Mouse (Mus musculus) forebrain, postnatal 0 days (tissue): Measurements from ENCODE around the gene Hes1. TPM values are rescaled to one million over a fixed set of nuclear protein-coding genes. Genes with fewer than 3 reads are reported as not detected.
"Not testable (repeated sequence)": the region's sequence is repeated elsewhere in the genome, so short reads cannot be mapped to it uniquely, and the experiment has no call there.

ENCODE experiments used
- ATAC-seq: fragments of 200-750 bp; cut with Nextera tagmentation; 2 replicates; pipeline ENCODE4 v1.8.0; 2017; ENCODE audit warnings: mild to moderate bottlenecking, moderate library complexity
- DNase-seq: peaks from one replicate; pipeline ENCODE4 v3.0.0-alpha.2; 2015
- H3K27ac ChIP-seq: fragments of 300-500 bp; sonication (generic); 2 replicates; pipeline ENCODE4 v1.5.1; 2014; ENCODE audit warnings: low read depth, mild to moderate bottlenecking, antibody characterized with exemption, low read length, moderate library complexity, mixed read lengths
- H3K27me3 ChIP-seq: fragments of 300-500 bp; sonication (generic); 2 replicates; pipeline ENCODE4 v1.6.1; 2014; ENCODE audit warnings: mild to moderate bottlenecking, low read length, mixed read lengths; ENCODE audit not compliant: insufficient read depth
- H3K36me3 ChIP-seq: fragments of 300-500 bp; sonication (generic); 2 replicates; pipeline ENCODE4 v1.6.1; 2014; ENCODE audit warnings: mild to moderate bottlenecking, moderate library complexity; ENCODE audit not compliant: insufficient read depth
- H3K4me1 ChIP-seq: fragments of 300-500 bp; sonication (generic); 2 replicates; pipeline ENCODE4 v1.6.1; 2014; ENCODE audit warnings: antibody characterized with exemption; ENCODE audit not compliant: insufficient read depth
- H3K4me2 ChIP-seq: fragments of 300-500 bp; sonication (generic); 2 replicates; pipeline ENCODE4 v1.6.1; 2014; ENCODE audit warnings: low read depth, mild to moderate bottlenecking, moderate library complexity
- H3K4me3 ChIP-seq: fragments of 300-500 bp; sonication (generic); 2 replicates; pipeline ENCODE4 v1.5.1; 2014; ENCODE audit warnings: low read depth, low read length, mixed read lengths
- H3K9ac ChIP-seq: fragments of 300-500 bp; sonication (generic); 2 replicates; pipeline ENCODE4 v1.6.1; 2014; ENCODE audit warnings: mild to moderate bottlenecking
- H3K9me3 ChIP-seq: fragments of 300-500 bp; sonication (generic); 2 replicates; pipeline ENCODE4 v1.6.1; 2016; ENCODE audit warnings: low read length
- CTCF ChIP-seq: sonication (generic); IDR thresholded peaks from 2 replicates; pipeline ENCODE4 v1.5.1; 2016; ENCODE audit warnings: antibody characterized with exemption, control low read depth, low read depth
- WGBS: fragments of 180-500 bp; shearing (Covaris S2); extraction: QIAGEN DNeasy Blood & Tissue Kit; methylation state at CpG from one replicate; pipeline ENCODE4 v1.1.7; 2014; 5-methylcytosine and 5-hydroxymethylcytosine counted together
- polyA plus RNA-seq: library from polyadenylated mRNA; unstranded; fragments of >200 nt; fragmentation: Nextera tagmentation; extraction: Ambion mirVana; gene quantifications from 2 replicates; pipeline ENCODE4 v1.2.1, GENCODE M21; 2015
- total RNA-seq: library from RNA; depleted of rRNA; stranded (reverse); fragments of >200 nt; gene quantifications from 2 replicates; pipeline ENCODE4 v1.2.3, GENCODE M21; 2014

Gene Hes1
- total and polyA plus RNA-seq, 2 experiments from 2014 or later: 6.9 to 11.2 TPM

GRCm38 (mm10) chr16:30104363-30104762 is 40.2 kb downstream of the Hes1 start:
- no peaks in the 10 kb centered on the region for H3K9me3 ChIP-seq
- DNase-seq: no peak

GRCm38 (mm10) chr16:30105476-30105875 is 41.3 kb downstream of the Hes1 start:
- no peak for TF ChIP-seq CTCF
- Histone ChIP-seq H3K4me2 (no peak overlapping the region), H3K27me3 (no peaks in the 10 kb centered on the region), H3K9ac (no peak overlapping the region), H3K9me3 (0 out of 2 replicates have a peak, but pooled peaks cover 6% of the 10 kb centered on the region), H3K4me1 (no peaks in the 10 kb centered on the region), H3K4me3 (no peak overlapping the region), H3K36me3 (no peaks in the 10 kb centered on the region), H3K27ac (no peak overlapping the region)
- no peak for ATAC-seq
- DNase-seq: no peak
- 75% methylated on average over 7 of the region's 7 CpGs for WGBS

More at GRCm38 (mm10) chr16:30104363-30104762, 40.2 kb downstream of the Hes1 start:
- 81% methylated on average over 3 of the region's 3 CpGs for WGBS
- Histone ChIP-seq H3K4me1 (no peaks in the 10 kb centered on the region), H3K27me3 (no peaks in the 10 kb centered on the region), H3K4me3 (no peak overlapping the region), H3K27ac (no peak overlapping the region), H3K36me3 (no peaks in the 10 kb centered on the region), H3K9ac (no peak overlapping the region), H3K4me2 (no peak overlapping the region)
- no peak for ATAC-seq
- no peak for TF ChIP-seq CTCF

DNA sequence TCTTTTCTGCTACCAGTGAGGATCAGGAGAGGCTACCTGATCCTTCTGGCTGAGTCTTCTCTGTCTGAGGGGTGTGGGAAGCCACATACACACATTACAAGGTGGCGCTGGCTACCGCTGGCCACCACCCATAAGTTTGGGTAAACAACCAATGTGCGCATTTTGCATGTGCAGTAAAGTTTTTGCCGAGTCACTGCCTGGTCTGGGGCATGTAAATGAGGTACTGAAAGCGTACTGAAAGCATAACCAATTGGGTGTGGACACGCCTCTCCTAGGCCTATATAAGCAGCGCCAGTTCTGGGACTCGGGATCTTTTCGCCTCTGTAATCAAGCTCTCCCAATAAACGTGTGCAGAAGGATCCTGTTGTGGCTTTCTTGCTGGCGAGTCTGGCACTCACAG is 44.0 kb downstream of the Hes1 start:
- H3K4me2 ChIP-seq, H3K4me3 ChIP-seq, H3K27ac ChIP-seq, DNase-seq, ATAC-seq, H3K36me3 ChIP-seq, H3K4me1 ChIP-seq, H3K27me3 ChIP-seq, H3K9ac ChIP-seq, H3K9me3 ChIP-seq: not testable (repeated sequence)
- WGBS: 84% methylated on average over 11 of the region's 11 CpGs

DNA sequence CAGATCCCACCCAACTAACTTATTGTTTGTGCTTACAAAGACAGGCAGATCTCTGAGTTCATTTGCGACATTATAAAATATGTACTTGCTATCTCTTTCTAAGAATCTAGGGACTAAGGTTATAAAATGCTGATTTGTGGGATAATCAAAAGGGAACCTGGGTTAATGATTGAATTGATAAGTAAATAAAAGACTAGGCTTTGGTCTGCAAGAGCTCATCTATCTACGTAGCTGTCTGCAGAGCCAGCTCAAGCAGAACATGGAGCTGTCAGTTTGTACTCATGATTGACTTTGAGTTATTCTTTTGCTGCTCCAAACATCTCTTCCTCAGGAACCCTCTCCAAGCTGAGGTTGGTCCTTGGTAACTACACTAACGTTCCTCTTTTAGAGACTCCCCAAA is 46.3 kb downstream of the Hes1 start:
- Histone ChIP-seq H3K4me2 (no peak overlapping the region), H3K27me3 (no peaks in the 10 kb centered on the region), H3K9me3 (0 out of 2 replicates have a peak, but pooled peaks cover 6% of the 10 kb centered on the region), H3K9ac (no peak overlapping the region), H3K4me1 (no peaks in the 10 kb centered on the region), H3K4me3 (no peak overlapping the region), H3K36me3 (no peaks in the 10 kb centered on the region), H3K27ac (no peak overlapping the region)
- ATAC-seq (no peak), DNase-seq (no peak)
- TF ChIP-seq CTCF: no peak
- WGBS: 95% methylated on average over 3 of the region's 3 CpGs

- Histone ChIP-seq H3K4me2 (no peak overlapping the region), H3K27ac (no peak overlapping the region), H3K4me1 (no peaks in the 10 kb centered on the region), H3K4me3 (no peak overlapping the region), H3K9ac (no peak overlapping the region), H3K27me3 (no peaks in the 10 kb centered on the region), H3K36me3 (no peaks in the 10 kb centered on the region), H3K9me3 (0 out of 2 replicates have a peak, but pooled peaks cover 6% of the 10 kb centered on the region)
- TF ChIP-seq CTCF: no peak
- ATAC-seq (no peak), DNase-seq (no peak)
These were observed 46.9 kb downstream of the Hes1 start for GRCm38 (mm10) chr16:30111069-30111468.

DNA sequence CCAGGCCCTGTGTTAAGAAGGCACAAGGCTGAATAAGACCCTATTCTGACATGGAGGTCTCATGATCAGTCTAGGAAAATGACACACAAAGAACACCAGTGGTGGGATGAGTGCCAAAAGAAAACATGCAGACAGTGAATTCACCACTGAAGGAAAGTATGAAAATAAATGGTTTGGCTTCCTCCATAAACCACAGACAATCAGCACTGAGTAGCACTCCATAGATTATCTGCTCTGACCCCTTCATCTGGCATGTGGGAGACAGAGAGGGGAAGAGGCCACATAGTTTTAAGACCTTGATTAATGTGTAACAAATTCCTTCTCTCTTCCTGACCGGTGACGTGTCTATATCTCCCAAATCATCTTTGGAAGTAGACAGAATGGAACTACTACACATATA is 47.4 kb downstream of the Hes1 start:
- Histone ChIP-seq H3K36me3 (no peaks in the 10 kb centered on the region), H3K9ac (no peak overlapping the region), H3K9me3 (0 out of 2 replicates have a peak, but pooled peaks cover 6% of the 10 kb centered on the region), H3K4me3 (no peak overlapping the region), H3K27ac (no peak overlapping the region), H3K27me3 (no peaks in the 10 kb centered on the region), H3K4me1 (no peaks in the 10 kb centered on the region), H3K4me2 (no peak overlapping the region)
- DNase-seq (no peak), ATAC-seq (no peak)
- TF ChIP-seq CTCF: no peak
- 98% methylated on average over 2 of the region's 2 CpGs for WGBS

DNA sequence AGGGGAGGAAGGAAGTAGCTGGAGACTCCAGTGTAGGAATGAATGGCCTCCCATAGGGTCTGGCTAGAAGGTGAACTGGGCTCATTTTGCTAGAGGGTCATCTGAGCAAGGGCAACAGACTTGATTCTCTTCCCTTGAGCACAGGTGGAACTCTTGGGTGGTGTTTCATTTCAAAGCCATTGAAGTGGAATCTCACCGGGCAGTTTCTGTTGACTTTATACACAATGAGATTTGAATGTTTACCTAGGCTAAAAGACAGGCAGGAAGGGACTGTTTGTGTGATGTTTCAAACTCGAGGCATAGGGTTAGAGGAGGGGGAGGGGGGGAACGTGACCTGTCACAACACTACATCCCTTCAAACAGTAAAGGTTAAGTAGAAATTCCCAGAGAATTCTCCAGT is 49.0 kb downstream of the Hes1 start:
- 0 out of 2 replicates have a peak, but pooled peaks cover 6% of the 10 kb centered on the region for H3K9me3 ChIP-seq
- TF ChIP-seq CTCF: no peak
- H3K27me3 ChIP-seq: no peaks in the 10 kb centered on the region
- no peak for ATAC-seq
- no peaks in the 10 kb centered on the region for H3K4me1 ChIP-seq
- no peak overlapping the region for H3K9ac ChIP-seq
- no peak overlapping the region for H3K4me3 ChIP-seq
- H3K36me3 ChIP-seq: no peaks in the 10 kb centered on the region
- H3K27ac ChIP-seq: no peak overlapping the region
- no peak for DNase-seq
- WGBS: 42% methylated on average over 3 of the region's 3 CpGs
- H3K4me2 ChIP-seq: no peak overlapping the region

DNA sequence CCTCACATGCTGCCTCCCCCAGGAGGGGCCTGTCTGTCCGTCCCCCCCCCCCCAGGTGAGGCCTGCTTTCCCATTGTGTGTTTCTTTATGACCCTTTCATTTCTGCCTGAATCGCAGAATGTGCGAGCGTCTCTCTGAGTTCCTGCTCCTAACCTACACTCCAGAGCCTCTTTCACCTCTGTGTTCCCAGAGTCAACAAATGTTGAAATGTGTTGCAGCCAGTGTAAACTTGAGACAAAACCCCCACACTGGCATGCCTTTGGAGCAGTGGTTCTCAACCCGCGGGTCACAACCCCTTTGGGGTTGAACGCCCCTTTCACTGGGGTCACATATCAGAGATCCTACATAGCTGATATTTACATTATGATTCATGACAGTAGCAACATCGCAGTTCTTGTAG is 49.6 kb downstream of the Hes1 start:
- Histone ChIP-seq H3K4me3 (no peak overlapping the region), H3K4me1 (no peaks in the 10 kb centered on the region), H3K27ac (no peak overlapping the region), H3K9ac (no peak overlapping the region), H3K27me3 (no peaks in the 10 kb centered on the region), H3K4me2 (no peak overlapping the region), H3K36me3 (no peaks in the 10 kb centered on the region), H3K9me3 (0 out of 2 replicates have a peak, but pooled peaks cover 6% of the 10 kb centered on the region)
- ATAC-seq (no peak), DNase-seq (no peak)
- WGBS: 92% methylated on average over 7 of the region's 8 CpGs
- no peak for TF ChIP-seq CTCF
